Mouse (Mus musculus) bone marrow macrophage, adult 2 months (primary cell): ENCODE results near the gene Cog3. TPM values are rescaled to one million over a fixed set of nuclear protein-coding genes. Genes with fewer than 3 reads are reported as not detected.

Source experiments
- H3K27ac ChIP-seq: 2 replicates; pipeline ENCODE4 v1.5.1; 2012; ENCODE audit warnings: low read depth, low read length; ENCODE audit not compliant: insufficient read depth
- H3K4me1 ChIP-seq: 2 replicates; pipeline ENCODE4 v1.6.1; 2012; ENCODE audit warnings: low read length; ENCODE audit not compliant: control insufficient read depth, insufficient read depth
- H3K4me3 ChIP-seq: 2 replicates; pipeline ENCODE4 v1.5.1; 2012; ENCODE audit warnings: mild to moderate bottlenecking, low read length, moderate library complexity; ENCODE audit not compliant: insufficient read depth
- CTCF ChIP-seq: IDR thresholded peaks from 2 replicates; pipeline ENCODE4 v1.5.1; 2012; ENCODE audit warnings: low read depth, mild to moderate bottlenecking, low read length, moderate library complexity
- POLR2A ChIP-seq: IDR thresholded peaks from 2 replicates; pipeline ENCODE4 v1.6.1; 2012; ENCODE audit warnings: mild to moderate bottlenecking, low read depth, low read length, borderline replicate concordance
- polyA plus RNA-seq: library from polyadenylated mRNA; stranded (reverse); fragments of >200 nt; gene quantifications from 2 replicates; pipeline ENCODE4 v1.2.4, GENCODE M21; 2012; ENCODE audit not compliant: missing spikeins, insufficient read depth, insufficient read length

Gene Cog3
- polyA plus RNA-seq, 1 experiment: 15.3 TPM

GRCm38 (mm10) chr14:75660936-75661335 is 93.4 kb downstream of the Cog3 start:
- H3K4me1 ChIP-seq: no peaks in the 10 kb centered on the region
- no peak overlapping the region for H3K27ac ChIP-seq
- TF ChIP-seq CTCF (no peak), POLR2A (no peak)
- no peak overlapping the region for H3K4me3 ChIP-seq

Other genes with a start within 250 kb of the Cog3 start
- gene Spert, start 161.4 kb downstream of the Cog3 start, polyA plus RNA-seq: not detected in 2 replicates
- gene Erich6b, start 112.3 kb downstream of the Cog3 start, polyA plus RNA-seq: not detected in 2 replicates
- gene Slc25a30, start 32.5 kb upstream of the Cog3 start, polyA plus RNA-seq: 26.8 and 33.3 TPM in 2 replicates
- gene Tpt1, start 90.6 kb upstream of the Cog3 start, polyA plus RNA-seq: 3,849 and 4,223 TPM in 2 replicates
- not detected in 2 replicates for gene Kctd4, start 200.5 kb upstream of the Cog3 start, polyA plus RNA-seq